Mouse (Mus musculus): ENCODE measurements around the gene Rps8.

Rps8 gene

DNA sequence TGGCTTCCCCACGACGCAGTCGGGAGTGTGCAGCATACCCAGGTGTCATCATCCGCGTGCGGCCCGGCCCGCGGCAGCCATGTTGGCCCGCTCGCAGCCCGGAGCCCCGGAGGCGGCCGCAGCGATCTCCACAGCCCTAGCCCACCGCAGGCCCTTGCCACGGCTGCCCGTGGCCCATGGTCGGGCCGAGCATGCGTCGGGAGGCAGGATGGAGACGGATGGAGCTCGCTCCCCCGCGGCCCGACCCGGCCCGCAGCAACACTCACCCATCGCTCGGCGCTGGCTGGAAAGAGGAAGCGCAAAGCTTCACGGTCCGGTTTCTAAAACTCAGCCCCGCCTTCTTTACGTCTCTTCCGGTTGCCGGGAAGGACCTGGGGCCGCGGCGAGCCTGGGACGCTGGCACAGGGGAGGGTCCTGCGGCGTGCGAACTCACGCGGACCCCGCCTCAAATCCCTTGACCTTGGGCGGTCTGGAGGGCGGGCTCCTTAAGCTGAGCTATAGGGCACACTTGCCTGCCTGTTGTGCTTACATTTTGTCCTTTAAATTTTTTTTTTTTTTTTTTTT lies at the start of gene Rps8:
Gene Rps8, minus strand, starts transcription at position 452 of the 564 bp plus-strand sequence.
- peak; percentile 96 for ATAC-seq (ENCODE audit: low TSS enrichment)

DNA sequence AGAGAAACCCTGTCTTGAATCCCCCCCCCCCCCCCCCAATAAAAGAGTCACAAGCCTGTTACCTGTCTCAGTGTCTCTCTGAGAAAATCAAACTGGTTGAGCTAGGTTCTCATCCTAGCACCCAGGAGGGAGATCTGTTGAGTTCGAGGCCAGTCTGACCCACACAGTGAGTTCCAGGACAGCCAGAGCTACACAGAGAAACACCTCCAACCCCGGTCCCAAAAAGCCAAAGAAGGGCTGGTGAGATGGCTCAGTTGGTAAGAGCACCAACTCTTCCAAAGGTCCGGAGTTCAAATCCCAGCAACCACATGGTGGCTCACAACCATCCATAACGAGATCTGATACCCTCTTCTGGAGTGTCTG lies 46.9 kb upstream of the Rps8 start:
- no peak for ATAC-seq (ENCODE audit: low TSS enrichment)

DNA sequence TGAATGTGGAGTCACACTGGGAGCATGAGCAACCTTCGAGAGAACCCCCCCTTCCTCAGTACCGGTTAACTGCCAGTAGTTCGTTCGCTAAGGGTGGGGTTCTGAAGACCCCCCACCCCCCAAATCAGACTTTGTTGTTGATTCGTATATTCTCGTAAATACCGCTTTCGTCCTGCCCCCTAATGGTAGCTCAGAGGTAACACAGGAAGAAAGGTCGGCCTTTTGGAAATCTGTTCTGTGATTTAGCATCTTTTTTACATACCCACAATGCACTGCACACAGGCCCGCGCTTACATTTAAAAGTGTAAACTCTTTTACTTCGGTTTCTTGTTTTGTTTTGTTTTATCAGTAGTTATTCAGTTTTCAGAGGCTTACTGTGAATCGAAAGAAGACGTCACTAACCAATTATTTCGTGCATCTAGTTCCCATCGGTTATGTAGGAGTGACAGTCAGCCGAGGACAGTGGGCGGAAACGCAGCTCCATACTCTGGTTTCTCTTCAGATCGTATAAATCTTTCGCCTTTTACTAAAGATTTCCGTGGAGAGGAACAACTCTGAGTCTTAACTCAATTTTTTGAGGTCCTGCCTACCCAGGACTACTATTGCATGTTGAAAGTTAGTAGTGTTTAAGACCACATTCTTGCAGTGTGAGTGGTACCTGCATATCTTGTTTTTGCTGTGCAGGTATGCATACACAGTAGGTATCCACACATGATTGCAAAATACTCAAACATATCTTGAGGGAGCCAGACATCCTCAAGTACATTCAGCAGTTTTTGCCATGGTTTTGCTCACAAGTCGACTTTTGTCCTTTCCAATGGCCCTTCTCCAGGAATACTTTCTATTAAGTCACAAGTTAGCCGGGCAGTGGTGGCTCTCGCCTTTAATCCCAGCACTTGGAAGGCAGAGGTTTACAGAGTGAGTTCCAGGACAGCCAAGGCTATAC lies 46.3 kb upstream of the Rps8 start:
- peak; percentile 34; the same call in 1 of the 2 replicates for ATAC-seq (ENCODE audit: low TSS enrichment)

DNA sequence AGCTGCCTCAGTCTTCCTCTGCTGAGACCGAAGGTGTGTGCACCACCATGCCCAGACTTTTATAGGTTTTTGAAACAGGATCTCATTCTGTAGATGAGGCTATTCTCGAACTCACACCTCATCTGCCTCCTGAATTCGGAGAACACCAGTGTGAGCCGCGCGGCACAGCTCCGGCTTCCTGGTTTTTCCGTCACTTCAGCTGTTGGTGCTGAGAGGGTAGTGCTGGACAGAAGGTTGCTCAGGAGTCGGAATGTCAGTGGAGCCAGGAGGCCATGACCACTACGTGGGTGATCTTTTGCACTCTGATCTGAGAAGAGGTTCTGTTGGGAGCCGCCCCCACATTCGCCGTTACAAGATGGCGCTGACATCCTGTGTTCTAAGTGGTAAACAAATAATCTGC lies 35.8 kb upstream of the Rps8 start:
- no peak for ATAC-seq (ENCODE audit: low TSS enrichment)

DNA sequence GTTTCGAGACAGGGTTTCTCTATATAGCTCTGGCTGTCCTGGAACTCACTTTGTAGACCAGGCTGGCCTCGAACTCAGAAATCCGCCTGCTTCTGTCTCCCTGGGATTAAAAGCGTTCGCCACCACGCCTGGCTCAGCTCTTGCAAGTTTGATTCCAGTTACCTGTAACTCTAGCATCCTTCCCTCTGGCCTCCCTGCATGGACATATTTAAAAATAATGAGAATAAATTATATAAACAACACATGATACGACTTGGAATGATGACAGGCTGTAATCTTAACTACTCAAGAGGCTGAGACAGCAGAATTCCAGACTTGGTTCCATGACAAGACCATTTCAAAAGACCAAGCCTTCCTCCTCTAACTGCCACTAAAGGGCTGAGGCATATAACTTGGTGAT lies 34.6 kb upstream of the Rps8 start:
- ATAC-seq (ENCODE audit: low TSS enrichment) = no peak

DNA sequence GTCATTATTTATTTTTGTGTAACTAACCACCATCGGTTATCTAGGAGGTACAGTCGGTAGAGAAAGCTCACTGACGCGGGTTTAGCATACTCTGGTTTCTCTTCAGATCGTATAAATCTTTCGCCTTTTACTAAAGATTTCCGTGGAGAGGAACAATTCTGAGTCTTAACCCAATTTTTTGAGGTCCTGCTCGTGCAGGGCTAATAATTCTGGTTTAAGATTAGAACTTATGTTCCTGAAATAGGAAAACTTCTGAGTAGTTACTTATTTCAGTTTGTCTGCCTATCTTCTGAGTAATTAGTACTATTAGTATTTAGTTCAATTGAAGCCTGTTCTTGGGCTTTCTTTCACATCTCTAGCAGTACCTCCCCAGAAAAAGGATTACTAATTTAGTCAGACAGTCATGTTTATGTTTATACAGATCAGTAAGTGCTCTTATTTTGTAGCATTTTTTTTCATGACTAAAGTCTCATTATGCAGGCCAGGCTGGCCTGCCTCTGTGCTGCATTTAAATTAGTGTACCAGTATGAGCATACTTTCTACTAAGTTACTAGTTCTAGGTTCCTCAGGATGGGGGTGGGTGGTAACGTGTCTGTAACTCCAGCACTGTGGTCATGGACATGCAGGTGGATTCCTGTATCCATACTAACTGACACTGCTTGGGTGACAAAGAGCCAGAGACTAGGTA lies 34.0 kb upstream of the Rps8 start:
- ATAC-seq (ENCODE audit: low TSS enrichment) = peak; percentile 73

DNA sequence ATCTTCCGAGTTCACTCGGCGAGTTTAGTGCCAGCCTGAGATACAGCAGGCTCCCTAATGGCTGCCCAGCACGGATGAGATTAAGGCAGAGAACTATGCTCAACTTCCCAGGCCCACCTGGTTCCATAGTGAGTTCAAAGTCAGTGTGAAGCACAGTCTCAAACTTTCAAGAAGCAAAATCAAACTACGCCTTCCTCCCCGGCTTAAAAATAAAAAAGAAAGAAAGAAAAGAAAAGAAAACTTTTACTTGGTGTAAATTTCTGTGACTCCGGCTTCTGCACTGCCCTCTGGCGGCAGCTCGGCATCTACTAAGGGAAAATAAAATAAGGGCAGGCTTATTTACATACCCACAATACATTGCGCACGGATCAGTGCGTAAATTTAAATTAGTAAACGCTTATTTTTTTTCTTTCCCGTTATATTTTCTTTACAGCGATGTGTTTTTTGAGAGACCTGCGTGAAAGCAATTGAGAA lies 33.4 kb upstream of the Rps8 start:
- no peak for ATAC-seq (ENCODE audit: low TSS enrichment)

DNA sequence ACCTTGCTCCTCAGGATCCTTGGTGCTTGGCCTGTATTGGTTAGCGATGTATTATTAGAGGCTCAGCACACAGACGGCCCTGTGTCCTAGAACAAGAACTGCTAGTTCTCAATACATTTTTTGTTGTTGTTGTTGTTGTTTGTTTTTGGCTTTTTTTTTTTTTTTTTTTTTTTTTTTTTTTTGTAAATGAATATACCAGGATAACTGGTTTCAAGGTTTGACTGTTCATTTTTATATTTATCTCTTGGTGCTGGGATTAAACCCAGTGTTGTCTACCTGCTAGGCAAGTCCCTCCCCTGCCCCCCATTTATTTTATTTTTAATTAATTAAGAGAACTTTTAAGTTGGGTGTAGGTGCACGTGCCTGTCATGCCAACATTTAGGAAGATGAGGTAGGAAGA lies 32.9 kb upstream of the Rps8 start:
- no peak for ATAC-seq (ENCODE audit: low TSS enrichment)

DNA sequence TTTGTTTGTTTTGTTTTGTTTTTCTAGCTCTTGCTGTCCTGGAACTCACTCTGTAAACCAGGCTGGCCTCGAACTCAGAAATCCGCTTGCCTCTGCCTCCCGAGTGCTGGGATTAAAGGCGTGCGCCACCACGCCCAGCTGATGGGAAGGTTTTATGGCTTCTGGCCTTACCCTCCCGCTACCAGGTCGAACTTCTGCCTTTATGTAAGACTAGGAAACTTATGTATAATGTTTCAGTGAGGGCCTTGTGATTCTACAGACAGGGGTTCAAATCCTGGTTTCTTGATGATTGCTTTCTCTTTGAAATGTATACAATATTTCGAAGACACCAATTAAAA lies 26.7 kb upstream of the Rps8 start:
- ATAC-seq (ENCODE audit: low TSS enrichment) = 0 out of 2 replicates have a peak, but pooled peaks have one; percentile 47

DNA sequence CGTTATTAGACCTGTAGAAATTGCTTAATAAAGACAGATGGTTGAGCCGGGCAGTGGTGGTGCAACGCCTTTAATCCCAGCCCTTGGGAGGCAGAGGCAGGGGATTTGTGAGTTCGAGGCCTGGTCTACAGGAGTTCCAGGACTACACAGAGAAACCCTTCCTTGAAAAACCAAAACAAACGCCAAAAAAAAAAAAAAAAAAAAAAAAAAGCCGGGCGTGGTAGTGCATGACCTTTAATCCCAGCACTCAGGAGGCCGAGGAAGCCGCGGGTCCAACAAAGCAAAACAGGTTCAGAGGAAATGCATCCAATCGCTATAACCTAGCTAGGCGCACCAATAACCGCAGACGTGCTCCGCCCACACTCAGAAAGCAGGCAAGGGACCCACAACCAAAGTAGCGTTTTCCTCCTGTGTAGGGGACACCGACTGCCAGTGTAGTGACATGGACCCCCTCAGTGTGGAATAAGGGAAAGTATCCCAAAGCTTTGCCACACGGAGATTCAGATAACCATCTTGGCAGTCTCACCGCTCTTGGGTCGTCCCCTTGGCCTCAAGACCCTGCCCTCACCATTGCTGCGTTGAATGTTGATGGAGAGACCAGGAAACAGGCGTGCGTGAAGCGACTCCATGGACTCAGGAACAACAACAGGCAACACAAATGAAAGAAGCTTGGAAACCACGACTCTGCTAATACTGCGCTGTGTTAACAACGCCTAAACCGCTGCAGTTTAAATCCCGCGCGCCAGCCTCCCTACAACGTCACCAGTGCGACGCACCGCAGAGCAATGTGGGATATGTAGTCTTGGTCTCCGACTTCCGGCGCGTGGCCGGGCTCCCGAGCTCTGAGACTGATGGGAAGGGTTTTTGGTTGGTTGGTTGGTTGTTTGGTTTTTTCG lies 26.1 kb upstream of the Rps8 start, which contains the start of gene Kif2c:
Gene Kif2c, minus strand, starts transcription at position 777 of the 896 bp plus-strand sequence.
- ATAC-seq (ENCODE audit: low TSS enrichment) = peak; percentile 100

DNA sequence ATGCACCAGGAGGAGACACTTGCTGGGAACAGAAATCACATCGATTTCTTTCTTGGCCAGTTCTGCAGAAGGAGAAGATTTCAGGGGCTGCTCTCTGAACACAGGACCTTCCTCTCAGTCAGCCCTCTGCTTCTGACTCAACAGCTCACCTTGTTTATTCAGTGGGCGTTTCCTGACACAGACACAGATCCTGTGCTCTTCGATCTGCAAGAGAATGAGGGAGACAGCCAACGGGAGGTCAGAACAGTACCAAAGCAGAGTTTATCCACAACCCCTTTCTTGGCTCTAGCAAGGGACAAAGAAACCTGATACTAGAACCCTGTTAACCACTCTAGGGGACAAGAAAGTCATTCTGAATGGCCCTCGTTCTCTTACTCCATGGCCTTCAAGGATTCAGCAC lies 13.9 kb upstream of the Rps8 start:
- ATAC-seq (ENCODE audit: low TSS enrichment) = no peak

DNA sequence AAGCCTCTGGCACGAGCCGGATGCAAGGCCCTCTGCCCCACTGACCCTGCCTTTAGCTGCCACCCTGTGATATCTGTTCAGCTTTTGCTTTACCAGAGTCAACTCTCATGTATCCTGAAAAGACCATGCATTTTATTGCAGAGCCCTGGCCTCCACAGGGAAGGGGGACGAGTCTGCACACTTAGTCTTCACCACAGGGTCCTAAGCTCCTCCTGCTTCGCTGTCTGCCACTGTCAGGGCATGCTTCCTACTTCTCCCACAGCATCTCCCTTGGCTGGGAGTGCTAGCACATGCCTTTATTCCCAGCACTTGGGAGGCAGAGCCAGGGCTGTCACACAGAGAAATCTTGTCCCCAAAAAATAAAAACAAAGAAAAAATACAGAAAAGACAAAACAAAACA lies 5.1 kb upstream of the Rps8 start:
- no peak for ATAC-seq (ENCODE audit: low TSS enrichment)

DNA sequence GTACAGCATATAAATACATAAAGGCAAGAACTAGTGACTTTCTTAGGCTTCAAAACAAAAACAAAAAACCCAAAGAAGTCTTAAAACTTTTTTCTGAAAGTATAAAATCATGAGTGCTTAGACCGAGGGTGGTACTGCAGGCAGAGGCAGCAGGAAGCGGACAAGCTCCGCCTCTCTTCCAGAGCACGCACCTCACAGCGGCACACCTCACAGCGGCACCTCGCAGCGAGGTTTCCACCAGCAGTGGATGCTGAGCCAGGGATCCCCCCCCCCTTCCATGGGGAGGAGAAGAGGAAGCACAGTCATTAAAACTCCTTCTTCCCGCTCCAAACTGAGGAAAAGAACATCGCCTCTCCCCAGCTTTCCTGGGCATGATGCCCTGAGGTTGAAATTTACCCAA lies 3.6 kb upstream of the Rps8 start:
- ATAC-seq (ENCODE audit: low TSS enrichment) = no peak

DNA sequence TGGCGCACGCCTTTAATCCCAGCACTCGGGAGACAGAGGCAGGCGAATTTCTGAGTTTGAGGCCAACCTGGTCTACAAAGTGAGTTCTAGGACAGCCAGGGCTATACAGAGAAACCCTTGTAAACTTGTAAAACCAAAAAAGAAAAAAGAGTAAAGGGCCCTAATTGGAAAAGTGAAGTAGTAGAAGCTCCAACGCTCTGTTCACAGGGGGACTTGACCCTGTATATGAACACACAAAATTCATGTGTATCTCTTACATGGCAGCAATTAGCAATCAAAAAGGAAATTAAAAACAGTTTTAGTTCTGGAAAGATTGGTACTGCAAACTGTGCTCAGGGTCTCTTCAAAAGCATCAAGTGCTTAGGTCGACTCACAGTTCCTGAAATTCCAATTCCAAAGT lies 329 bp upstream of the Rps8 start:
- ATAC-seq (ENCODE audit: low TSS enrichment) = no peak

DNA sequence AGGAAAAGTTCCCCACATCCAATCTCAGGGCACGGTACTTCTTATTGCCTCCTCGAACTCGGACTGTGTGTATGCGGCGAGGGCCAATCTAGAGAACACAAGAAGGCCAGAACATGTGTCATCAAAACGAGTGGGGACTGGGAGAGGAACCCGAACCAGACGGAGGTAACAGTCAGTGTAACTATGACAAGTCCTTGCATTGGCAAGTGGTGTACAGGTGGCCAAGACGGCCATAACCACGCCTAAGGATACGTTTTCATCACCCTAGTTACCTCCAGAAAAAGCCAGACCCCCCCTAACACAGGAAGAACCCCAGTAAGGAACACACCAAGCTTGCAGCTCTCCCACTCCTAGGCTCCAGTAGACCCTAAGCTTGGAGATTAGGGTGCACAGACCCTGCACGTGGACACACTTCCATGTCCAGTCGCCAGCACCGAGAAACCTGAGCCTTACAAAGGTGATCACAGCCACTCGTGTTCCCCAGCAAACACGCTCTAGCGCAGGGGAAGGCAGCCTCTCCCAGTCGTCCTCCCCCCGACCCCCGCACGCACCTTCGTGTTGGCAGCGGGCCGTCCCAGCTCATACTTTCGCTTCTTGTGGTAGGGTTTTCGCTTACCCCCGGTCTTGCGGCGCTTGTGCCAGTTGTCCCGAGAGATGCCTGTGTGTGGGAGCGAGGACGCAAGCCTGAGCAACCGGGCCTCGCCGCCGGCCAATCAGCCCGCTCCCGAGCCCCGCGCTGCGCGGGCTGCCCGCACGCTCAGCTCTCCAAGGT lies 837 bp downstream of the Rps8 start:
- no peak for ATAC-seq (ENCODE audit: low TSS enrichment)

DNA sequence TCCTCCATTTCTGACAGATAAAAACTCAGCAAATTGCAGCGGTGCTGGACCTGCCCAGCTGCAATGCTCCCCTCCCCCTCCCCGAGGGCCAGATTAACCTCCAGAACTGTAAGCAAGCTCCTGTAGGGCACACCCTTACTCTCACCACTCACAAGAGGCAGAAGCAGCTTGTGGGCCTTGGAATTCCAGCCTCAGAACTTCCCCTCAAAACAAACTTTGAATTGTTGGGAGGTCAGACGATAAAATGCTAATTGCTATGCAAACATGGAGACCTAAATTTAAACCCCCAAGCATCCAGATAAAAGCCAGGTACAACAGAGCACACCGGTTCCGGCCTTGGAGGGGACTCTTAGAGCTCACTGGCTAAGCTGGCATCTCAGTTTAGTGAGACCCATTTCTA lies 3.3 kb downstream of the Rps8 start:
- no peak for ATAC-seq (ENCODE audit: low TSS enrichment)

DNA sequence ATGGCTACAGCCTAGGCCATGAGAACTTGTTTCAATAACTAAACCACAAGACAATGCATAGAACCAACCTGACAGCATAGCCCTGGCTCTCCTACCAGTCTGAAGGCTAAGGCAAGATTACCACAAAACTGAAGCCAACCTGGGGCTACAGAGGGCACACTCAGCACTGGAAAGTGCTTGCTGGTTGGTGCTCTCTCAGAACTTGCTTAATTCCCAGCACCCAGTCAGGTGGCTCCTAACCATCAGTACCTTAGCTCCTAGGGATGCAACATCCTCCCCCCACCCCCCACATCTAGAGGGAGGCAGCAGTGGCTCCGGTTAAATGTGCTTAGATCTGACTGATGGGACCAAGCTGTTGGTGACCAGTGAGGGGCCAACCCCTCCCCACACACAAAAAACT lies 4.6 kb downstream of the Rps8 start:
- ATAC-seq (ENCODE audit: low TSS enrichment) = no peak

DNA sequence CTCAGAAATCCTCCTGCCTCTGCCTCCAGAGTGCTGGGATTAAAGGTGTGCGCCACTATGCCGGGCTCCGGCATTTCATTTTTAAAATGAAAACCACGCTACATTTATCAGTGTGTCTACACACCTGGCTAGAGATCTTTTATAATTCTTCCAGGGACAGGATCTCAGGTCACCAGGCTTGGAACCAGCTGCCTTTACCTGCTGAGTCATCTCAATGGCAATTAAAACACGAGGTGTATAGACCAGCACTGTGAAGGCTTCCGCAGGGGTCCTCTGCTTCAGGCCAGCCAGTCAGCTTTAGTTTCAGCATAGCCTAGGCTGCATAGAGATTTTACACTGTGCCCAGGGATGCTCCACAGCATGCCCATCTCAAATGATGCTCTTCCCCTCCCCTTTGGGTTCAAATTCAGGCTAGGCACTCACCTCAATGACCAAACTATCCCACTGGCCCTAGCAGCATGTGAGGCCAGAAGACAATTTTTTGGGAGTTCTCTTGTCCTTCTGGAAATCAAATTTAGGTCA lies 5.8 kb downstream of the Rps8 start:
- ATAC-seq (ENCODE audit: low TSS enrichment) = no peak

DNA sequence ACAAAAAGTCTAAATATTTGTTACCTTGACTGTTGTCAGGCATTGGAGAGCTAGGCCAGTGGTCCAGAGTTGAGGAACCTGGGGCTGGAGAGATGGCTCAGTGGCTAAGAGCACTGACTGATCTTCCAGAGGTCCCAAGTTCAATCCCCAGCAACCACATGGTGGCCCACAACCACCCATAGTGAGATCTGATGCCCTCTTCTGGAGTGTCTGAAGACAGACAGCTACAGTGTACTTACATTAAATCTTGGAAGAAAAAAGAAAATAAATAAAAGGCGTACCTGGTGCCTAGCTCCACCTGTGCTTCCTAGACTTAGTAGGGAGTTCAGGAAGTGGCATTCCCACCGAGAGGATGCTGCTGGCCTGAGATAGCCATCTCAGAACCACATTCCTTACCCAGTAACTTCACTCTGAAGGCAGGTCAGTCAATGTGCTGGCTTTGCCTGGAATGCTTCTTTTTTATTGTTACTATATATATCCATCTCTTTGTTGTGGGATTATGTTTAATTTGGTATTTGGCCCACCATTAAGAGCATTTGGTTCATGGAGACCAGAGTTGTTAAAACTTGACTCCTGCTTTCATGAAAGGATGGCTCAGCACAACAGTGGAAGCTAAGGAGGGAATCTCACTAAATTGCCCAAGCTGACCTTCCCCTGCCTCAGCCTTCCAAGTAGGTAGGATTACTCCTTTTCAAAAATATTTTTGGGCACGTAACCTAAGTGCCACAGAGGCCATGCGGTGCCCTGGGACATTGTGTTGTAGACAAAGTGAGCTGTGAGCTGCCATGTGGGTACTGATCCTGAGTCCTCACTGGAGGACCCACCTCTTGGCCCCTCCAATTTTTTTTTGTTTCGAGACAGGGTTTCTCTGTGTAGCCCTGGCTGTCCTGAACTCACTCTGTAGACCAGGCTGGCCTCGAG lies 6.5 kb downstream of the Rps8 start:
- no peak for ATAC-seq (ENCODE audit: low TSS enrichment)

DNA sequence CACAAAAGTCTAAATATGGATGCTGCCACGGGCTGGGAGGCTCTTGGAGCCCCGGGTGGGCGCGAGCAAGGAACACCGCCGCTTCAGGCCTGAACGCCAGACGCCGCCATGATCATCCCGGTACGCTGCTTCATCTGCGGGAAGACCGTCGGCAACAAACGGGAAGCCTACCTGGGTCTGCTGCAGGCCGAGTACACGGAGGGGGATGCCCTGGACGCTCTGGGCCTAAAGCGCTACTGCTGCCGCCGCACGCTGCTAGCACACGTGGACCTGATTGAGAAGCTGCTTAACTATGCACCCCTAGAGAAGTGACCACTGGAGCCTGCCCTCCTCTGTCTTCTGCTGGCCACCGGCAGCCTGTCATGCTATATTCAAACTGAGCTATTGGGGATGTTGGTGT lies 7.2 kb downstream of the Rps8 start:
- ATAC-seq (ENCODE audit: low TSS enrichment) = no peak

All from frontal cortex, adult (tissue).